16 mouse cellular contexts compared by ENCODE assay signal in the genomic region with DNA sequence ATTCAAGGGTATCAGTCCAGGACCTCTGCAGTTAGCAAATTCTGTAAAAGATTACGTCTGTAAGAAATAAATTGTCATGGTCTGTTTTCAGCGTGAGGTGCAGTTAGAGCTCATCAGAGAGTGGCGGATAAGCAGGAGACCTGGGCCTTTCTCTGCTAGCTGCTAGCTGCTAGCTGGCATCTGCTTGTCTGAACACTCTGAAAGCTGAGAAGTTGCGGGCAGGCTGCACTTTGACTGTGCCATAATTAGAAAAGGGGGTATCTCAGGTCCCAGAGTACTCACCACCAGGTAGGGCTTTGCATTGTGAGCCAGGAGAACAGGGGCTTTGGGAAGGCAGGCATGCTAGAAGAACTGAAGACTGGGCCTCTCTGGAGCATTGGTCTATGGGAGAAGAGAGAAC. TPM values are rescaled to one million over a fixed set of nuclear protein-coding genes. Genes with fewer than 3 reads are reported as not detected.
DNase-seq lines count a peak whose midpoint lies in the region; ATAC-seq and TF ChIP-seq lines count a peak whose summit lies in the region.
"Had no signal": no experiment of that assay in that cellular context is flagged by ENCODE, and none has a peak within 500 bp of the region (broad histone marks: within the 10 kb centered on the region; RNA-seq: fewer than 3 reads in every experiment).

No protein-coding gene starts in this region.

- TF ChIP-seq EP300 in lung, postnatal 0 days (IDR thresholded peaks at IDR 0.05) = no peak

- H3K27me3 ChIP-seq in lung, postnatal 0 days (replicated peaks; ENCODE audit: insufficient read depth, low read length) = no peaks in the 10 kb centered on the region
- H3K27me3 ChIP-seq: neural tube, embryonic 12.5 days had no signal

- no peak for TF ChIP-seq CTCF in lung, postnatal 0 days (IDR thresholded peaks at IDR 0.05)

- H3K9me3 ChIP-seq in lung, postnatal 0 days (ENCODE audit: low read length) = no peaks in the 10 kb centered on the region
- H3K9me3 ChIP-seq: neural tube, embryonic 12.5 days had no signal

- no peak for ATAC-seq in lung, postnatal 0 days

- H3K9ac ChIP-seq in lung, postnatal 0 days (replicated peaks; ENCODE audit: low read depth) = no peak overlapping the region
- H3K9ac ChIP-seq: neural tube, embryonic 12.5 days had no signal

- peaks cover 3% of the 10 kb centered on the region; the same call in 1 of the 2 replicates for H3K4me1 ChIP-seq in lung, postnatal 0 days (ENCODE audit: insufficient read depth, low read depth, low read length)

- H3K4me3 ChIP-seq in lung, postnatal 0 days (ENCODE audit: low read depth, low read length) = no peak overlapping the region
- H3K4me3 ChIP-seq: erythroblast, embryonic 14.5 days; neural tube, embryonic 12.5 days had no signal

- WGBS in lung, postnatal 0 days = 80% methylated on average over 4 of the region's 4 CpGs

- peak overlapping the region; percentile 92; the same call in 1 of the 2 replicates for H3K27ac ChIP-seq in lung, postnatal 0 days (ENCODE audit: low read length)
- H3K27ac ChIP-seq: neural tube, embryonic 12.5 days had no signal

- intact Hi-C loops in heart, postnatal 36 days (cut with DNase I) = no loop called here
- intact Hi-C loops in heart, postnatal 14 days (cut with DNase I) = no loop called here

- no peaks in the 10 kb centered on the region for H3K36me3 ChIP-seq in lung, postnatal 0 days (ENCODE audit: insufficient read depth, low read length)
- H3K36me3 ChIP-seq: neural tube, embryonic 12.5 days had no signal

- H3K4me2 ChIP-seq in lung, postnatal 0 days (replicated peaks; ENCODE audit: low read depth, low read length) = peak overlapping the region; percentile 93; the same call in 1 of the 2 replicates
- H3K4me2 ChIP-seq: neural tube, embryonic 12.5 days had no signal

- DNase-seq in heart, adult 11 months = peak; percentile 91
- no peak for DNase-seq in heart, postnatal 36 days
- DNase-seq in lung, postnatal 0 days (ENCODE audit: low spot score) = no peak
- no peak for DNase-seq in lung, postnatal 14 days
- DNase-seq in heart, postnatal 14 days = peak; percentile 17 to 32
- no peak for DNase-seq in cerebellum, adult 11-12 months
- no peak for DNase-seq in adipocyte (ENCODE audit: low spot score)
- no peak for DNase-seq in ovary, postnatal 14 days (ENCODE audit: low spot score)
- DNase-seq: adrenal gland, postnatal 36 days; B cell, adult 2 months; cerebellum, adult 11 months; kidney, adult 8-10 months; midbrain, embryonic 14.5 days; retina, postnatal 1 day had no signal

RNA-seq across cellular contexts. Expression of gene Itgb3bp, which starts 2.2 kb away (rescaled TPM):
- total RNA-seq in heart, postnatal 36 days (2021) = 1 to 10 TPM; 5.7 to 6.0 TPM
- 11.9 and 13.5 TPM in 2 replicates for polyA plus RNA-seq in lung, postnatal 0 days (2015; fragmentation: Nextera tagmentation; extraction: Ambion mirVana)
- 1 to 10 TPM; 4.5 to 6.4 TPM for total RNA-seq in heart, postnatal 14 days (2021)

RNA-seq across cellular contexts. Expression of gene Pgm1, which starts 2.6 kb away (rescaled TPM):
- 100 to 1,000 TPM; 248 to 254 TPM for total RNA-seq in heart, postnatal 36 days (2021)
- 76.3 and 81.6 TPM in 2 replicates for polyA plus RNA-seq in lung, postnatal 0 days (2015; fragmentation: Nextera tagmentation; extraction: Ambion mirVana)
- total RNA-seq in heart, postnatal 14 days (2021) = 100 to 1,000 TPM; 226 to 234 TPM

Comparison
In these comparisons a context has a peak if more than half of its experiments do, and no peak if none do; other contexts are left out.
1. DNase-seq: peak in heart, adult 11 months (single experiment) and heart, postnatal 14 days (2 of 2); none in heart, postnatal 36 days (0 of 2), lung, postnatal 0 days (single experiment), lung, postnatal 14 days (single experiment), cerebellum, adult 11-12 months (single experiment), adipocyte (single experiment) and ovary, postnatal 14 days (single experiment).